Mouse (Mus musculus) embryo, embryonic 11.5 days (tissue): ENCODE measurements around the gene Rps5.
A peak's percentile ranks its signal among the peaks of the same experiment; 100 is the strongest.
"Not testable (repeated sequence)": the region's sequence is repeated elsewhere in the genome, so short reads cannot be mapped to it uniquely, and the experiment has no call there.

ENCODE experiments used
- DNase-seq: peaks from one replicate; pipeline ENCODE4 v3.0.0-alpha.2; 2012; ENCODE audit warnings: low read depth, low spot score

Gene Rps5

DNA sequence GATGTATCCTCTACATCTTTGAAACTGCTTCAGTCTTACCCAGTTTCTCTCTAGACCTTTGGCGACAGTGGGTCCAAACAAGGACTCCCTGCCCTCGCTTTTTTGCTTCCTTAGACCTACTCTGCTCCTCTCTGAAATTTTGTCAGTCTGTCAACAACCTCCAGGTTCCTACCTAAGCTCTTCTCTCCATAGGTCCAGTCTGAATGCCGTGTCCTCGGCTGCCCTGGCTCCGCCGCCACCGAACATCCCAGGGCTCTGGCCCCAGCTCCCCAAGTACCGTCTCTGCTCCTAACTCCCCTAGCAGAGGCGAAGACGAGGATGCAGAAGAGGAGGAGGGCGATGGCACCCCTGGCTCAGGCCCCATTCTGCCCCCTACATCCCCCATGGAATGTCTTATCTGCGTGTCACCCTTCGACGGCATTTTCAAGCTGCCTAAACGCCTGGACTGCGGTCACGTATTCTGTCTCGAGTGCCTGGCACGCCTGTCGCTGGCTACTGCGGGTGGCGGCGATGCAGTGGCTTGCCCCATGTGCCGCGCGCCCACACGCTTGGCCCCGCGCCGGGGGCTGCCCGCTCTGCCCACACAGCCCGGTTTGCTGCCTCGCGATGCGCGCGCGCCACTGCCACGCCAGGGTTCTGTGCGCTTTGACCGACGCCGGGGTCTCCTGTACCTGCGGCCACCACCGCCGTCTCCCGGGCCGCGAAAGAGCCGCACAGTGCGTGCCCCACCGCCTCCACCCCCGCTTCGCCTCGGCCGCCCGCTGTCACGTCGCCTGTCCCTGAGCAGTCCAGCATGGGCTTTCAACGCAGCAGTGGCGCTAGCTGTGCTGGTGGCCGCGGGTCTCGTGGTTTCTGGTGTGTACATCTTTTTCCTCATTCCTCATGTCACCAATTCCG lies 5.9 kb downstream of the Rps5 start:
- DNase-seq, result no peak

DNA sequence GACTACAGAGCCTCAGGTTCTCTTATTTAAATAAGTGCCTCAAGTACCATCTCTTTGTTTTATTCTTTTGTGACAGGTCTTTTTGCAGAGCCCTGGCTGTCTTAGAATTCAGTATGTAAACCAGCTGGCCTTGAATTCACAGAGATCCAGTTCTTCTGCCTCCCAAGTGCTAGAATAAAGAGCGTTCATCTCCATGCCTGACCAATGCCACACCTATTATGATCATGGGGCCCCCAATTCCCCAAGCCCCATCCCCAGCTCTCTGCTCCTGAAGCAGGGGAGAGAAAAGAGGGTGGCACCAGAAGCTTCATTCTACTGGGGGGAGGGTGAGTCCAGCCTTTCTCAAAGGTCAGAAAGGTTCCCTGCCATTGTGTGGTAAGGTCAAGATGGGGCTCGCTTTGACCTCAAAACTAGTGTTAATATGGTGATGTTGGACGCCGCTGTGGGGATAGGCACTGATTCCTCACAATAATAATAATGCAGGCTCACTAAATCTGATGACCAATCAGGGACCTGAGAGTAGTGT lies 11.6 kb downstream of the Rps5 start:
- no peak for DNase-seq

DNA sequence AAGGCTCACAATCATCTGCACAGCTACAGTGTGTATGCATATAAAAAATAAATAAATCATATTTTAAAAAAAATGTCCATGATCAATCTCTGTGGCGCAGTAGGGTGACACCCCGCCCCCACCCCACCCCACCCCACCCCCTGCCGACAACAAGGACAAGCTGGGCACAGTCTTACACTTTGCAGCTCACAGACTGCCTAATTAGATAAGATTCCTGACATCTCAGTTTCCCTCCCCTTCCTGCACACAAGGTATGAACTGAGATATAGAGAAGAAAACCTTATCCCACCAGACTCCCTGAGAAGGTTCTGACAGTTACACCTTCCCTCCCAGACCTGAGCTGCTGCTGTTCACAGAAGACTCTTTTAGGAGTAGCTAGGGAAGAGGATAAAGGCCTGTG lies 12.7 kb downstream of the Rps5 start:
- no peak for DNase-seq

DNA sequence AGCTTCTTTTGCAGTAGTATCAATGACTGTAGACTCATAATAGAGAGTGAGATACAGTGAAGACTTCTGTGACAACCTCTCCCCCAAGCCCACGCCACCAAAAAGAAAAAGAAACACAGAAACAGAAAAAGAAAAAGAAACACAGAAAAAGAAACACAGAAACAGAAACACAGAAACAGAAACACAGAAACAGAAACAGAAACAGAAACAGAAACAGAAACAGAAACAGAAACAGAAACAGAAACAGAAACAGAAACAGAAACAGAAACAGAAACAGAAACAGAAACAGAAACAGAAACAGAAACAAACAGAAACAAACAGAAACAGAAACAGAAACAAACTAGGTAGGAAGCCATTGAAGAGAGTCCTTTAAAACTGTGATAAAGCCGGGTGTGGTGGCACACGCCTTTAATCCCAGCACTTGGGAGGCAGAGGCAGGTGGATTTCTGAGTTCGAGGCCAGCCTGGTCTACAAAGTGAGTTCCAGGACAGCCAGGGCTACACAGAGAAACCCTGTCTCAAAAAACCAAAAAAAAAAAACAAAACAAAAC lies 15.2 kb downstream of the Rps5 start:
- not testable (repeated sequence) for DNase-seq

DNA sequence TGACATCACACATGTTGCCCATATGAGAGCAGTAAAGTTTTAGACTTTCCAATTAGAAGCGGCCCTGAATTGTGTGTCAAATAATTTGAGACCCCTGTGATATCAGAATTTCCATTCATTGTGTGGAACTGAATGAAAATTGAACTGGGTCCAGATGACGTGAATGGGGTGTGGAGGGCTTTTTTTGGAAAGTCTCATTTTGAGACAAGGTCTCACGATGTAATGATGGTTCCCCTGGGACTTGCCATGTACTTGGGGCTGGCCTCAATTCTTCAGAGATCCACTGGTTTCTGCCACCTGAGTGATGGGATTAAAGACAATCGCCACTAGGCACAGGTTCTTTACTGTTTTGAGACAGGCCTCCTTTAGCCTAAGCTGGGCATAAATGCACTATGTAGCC lies 18.5 kb downstream of the Rps5 start:
- DNase-seq, result no peak

DNA sequence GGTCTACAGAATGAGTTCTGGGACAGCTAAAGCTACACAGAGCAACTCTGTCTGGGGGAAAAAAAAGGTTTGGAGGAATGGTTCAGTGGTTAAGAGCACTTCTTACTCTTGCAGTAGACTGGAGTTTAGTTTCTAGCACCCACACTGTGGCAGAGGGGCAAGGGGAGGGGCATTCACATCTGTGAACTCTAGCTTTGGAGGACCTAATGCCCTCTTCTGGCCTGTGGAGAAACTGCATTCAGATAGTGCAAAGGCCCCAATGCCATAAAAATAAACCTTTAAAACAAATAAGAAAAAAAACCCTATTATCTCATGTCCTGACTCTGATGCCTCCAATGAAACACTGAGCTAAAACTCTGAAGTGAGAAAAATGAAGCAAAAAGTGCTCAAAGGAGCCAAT lies 21.4 kb downstream of the Rps5 start:
- DNase-seq, result no peak

DNA sequence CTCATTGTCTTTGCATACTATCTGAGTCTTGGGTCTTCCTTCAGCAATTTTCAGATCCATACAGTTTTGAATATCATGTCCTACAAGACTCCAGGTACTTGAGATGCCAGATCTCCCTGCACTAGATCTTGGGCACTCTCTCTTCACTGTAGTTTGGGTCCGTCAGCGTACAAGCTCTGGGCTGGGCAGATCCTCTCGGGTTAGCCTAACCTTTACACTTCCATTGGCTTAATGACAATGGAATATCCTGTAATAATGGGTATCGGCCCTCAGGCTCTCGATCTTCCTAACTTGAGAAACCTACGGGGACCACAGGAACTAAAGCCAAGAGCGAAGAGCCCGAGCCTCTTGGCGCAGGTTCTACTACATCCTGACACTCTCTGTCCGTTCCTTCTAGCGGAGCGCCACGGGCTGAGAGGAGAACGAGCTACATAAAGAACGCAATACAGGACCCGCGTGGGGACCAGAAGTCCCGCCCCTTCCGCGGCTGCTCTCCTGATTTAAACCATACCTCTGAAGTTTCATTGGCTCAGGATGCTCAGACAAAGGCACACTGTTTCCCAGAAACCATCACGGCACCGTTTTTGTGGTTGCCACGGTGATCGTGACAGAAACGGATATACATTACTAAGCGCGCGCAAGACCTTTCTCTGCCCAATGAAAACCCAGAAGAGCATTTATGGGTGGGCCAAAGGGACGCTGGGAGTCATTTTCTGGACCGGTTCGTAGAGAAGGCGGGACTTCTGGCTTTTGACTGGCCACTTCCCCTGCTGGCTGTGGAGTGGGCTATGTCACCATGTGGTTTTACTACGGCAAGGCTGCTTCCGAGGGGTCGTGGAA lies 27.2 kb downstream of the Rps5 start:
- peak; percentile 84 for DNase-seq

DNA sequence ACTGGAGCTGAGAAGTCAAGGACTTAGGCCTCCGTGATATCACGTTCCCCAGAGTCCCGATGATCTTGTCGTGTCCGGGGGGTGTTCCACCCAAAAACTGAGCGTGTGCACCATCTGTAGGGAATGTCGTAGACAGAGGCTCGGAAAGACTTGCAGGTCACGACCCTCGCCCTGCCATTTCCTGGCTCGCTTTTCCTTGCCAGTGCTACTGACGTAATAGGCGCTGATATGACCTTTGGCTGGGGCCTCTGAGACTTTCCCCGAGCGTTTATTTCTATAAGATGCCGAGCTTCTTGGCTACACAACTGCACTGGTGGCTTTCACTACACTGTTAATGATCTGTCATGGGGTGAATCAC lies 27.8 kb downstream of the Rps5 start:
- DNase-seq, result no peak

DNA sequence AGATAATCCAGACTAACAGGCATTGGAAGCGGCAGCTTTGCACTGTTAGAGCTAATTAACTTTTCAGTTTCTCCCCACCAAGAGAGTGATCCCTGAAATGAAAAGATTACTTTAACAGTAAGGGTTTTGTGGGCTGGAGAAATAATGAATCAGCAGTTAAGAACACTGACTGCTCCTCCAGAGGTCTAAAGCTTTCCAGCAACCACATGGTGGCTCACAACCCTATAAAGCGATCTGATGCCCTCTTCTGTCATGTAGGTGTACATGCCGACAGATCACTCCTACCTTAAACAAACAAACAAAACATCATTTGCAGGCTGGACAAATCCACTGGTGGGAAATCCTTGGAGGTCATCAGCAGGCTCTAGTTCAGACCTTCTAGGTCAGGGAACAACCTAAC lies 32.8 kb downstream of the Rps5 start:
- no peak for DNase-seq

DNA sequence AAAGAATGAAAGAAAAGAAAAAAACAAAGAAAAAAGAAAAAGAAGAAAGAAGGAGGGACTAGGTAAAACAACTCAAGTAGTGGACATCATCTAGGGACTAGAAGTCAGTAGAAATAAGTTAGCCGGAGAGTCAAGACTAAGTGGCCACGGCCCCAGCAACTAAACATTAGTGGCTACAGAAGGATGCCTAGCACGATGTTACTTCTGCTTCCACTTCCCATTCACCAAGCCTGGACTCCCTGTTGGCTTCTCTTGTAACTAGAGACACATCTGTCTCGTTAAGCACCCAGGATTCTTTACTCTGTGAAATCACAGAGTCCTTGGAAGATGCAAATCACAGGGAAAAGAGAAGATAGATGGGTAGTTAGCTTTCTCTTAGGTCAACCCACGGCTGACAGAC lies 35.4 kb downstream of the Rps5 start:
- DNase-seq, result no peak

DNA sequence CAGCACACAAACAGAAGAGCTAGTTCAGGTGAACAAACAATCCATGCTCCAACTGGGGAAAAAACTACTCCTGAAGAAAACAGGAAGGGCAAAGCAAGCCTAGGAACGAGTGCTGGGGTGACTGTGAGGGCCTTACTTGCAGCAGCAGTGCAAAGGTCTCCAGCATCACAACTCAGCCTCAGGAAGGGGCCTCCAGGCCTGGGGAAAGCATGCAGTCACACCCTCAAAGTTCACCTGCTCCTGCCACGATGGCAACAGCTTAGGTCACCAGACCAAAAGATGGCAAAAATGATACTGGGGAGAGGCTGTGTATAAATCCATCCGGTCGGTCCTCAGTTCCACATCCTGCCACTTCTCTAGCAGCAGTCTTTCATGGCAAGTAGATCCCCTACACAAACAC lies 36.9 kb downstream of the Rps5 start:
- DNase-seq, result no peak

DNA sequence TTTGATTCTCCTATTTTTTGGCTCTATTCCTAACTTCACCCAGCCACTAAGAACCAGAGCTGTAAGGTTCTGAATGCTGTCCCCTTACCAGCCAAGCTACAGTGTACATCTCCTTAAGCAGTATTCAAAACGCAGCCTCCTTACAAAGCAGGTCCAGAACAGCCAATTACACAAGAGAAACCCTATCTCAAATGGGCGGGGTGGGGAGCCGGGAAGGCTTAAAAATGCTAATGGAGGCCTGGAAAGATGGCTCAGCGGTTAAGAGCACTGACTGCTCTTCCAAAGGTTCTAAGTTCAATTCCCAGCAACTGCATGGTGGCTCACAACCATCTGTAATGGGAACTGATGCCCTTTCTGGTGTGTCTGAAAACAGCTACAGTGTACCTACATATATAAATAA lies 37.6 kb downstream of the Rps5 start:
- DNase-seq, result no peak

DNA sequence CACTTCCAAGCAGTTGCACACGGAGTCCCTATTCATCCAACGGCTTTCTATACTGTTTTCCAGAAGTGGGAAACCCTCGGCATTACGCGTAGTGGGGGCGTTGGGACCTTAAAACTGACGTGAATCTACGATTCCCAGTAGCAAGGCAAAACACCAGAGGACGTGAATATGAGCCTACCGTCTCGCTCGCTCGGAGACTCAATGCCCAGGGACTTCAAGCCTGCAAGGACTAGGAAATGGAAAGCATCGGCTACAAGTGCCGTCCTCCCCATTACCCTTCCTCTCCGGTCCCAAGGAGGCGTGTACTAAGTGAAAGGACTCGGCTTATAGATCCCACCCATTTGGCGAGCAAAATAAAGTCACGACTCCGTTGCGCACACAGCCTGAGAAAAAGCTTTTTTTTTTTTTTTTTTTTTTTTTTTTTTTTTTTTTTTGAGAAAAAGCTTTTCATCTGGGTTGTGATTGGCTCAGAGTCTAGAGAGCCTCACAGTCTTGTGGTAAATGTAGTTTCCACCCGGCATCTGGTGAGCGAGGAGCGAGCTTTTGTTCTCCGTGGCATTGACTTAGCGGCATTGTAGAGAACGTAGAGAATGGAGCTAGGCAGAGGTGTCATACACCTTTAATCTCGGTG lies 39.5 kb downstream of the Rps5 start:
- DNase-seq, result peak; percentile 55

DNA sequence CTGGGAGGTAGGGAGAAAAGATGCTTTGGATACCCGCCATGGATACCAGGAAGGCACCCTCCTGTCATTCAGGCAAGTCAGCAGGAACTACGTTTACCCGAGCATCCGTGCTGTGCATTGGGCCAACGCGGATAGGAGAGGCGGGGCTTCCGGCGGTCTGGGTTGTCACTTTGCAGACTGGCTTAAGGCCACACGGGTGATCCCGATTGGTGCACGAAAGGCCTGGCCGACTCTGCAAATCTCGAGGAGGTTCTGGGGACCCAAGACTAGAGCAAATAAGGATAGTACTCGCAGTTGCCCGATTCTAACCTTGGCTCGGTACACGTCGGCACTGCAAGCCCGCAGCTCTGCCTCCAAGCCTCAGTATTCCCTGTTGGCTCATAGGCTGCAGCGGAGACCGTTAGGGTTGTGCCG lies 43.6 kb downstream of the Rps5 start, which contains the start of gene Zfp324:
TSS of gene Zfp324 (plus strand) at position 161 of the 414 bp plus-strand sequence.
- peak; percentile 73 for DNase-seq

DNA sequence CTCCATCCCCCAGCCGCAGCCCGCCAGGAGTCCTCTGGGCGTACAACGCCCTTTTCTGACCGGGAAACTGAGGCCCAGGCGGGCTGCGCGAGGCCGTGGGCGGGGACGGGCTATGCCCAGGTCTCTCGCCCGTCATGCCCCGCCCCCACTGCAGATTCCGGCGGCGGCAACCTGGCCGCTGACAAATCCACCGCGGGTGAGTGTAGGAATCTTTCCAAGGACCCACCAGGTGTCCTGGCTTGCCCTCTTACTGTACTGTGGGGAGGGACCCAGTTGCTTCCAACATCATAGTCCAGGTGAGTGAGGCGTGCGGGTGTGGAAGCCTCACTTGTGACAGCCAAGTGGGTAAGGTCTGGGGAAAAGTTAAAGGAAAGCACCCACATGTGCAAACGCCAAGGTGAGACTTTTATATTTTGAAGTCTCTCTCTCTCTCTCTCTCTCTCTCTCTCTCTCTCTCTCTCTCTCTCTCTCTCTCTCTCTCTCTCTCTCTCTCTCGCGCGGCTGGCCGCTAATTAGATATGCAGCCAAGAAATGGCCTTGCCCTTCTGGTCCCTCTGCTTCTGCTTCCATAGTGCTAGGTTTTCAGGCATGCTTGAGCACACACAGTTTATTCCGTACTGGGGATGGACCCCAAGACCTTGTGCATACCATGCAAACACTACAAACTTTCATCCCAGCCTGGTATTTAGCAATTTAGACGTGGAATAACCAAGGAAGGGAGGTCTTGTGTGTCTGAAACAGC lies 44.2 kb downstream of the Rps5 start:
- no peak for DNase-seq

DNA sequence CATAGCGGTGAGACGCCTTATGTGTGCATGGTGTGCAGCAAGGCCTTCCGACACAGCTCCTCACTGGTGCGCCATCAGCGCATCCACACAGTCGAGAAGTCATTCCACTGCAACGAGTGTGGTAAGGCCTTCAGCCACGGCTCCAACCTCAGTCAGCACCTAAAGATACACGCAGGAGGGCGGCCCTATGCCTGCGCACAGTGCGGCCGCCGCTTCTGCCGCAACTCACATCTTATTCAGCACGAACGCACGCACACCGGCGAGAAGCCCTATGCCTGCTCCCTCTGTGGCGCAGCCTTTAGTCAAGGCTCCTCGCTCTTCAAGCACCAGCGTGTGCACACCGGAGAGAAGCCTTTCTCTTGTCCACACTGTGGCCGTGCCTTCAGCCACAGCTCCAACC lies 48.8 kb downstream of the Rps5 start:
- no peak for DNase-seq
